Mouse (Mus musculus) Patski (cell line): ENCODE measurements around the gene Pafah2. TPM values are rescaled to one million over a fixed set of nuclear protein-coding genes. Genes with fewer than 3 reads are reported as not detected.

Source experiments
- ATAC-seq: fragments of 100-300 bp; one replicate; pipeline ENCODE4 v1.8.0; 2021
- CTCF ChIA-PET: fragments of 350-600 bp; sonication (Branson Sonifier 250); formaldehyde crosslinking; loops from one replicate; lab custom pipeline; 2022; ENCODE audit warnings: inconsistent platforms; lab: Charles Lee
- POLR2A ChIA-PET: fragments of 350-600 bp; sonication (Branson Sonifier 250); formaldehyde crosslinking; loops from one replicate; lab custom pipeline; 2022; ENCODE audit warnings: antibody characterized with exemption, inconsistent platforms; lab: Charles Lee
- DNase-seq: peaks from one replicate; pipeline ENCODE4 v3.0.0-alpha.2; 2011; ENCODE audit warnings: low read depth, low spot score
- H3K27me3 ChIP-seq: fragments of 371-371 bp; one replicate; pipeline ENCODE4 v1.5.1; 2021
- CTCF ChIP-seq: fragments of 100-300 bp; IDR thresholded peaks from one replicate; pipeline ENCODE4 v1.5.1; 2021
- in situ Hi-C: fragments of 300-500 bp; cut with MboI; formaldehyde crosslinking; loops from 3 replicates; pipeline ENCODE4 v1.11.1; 2018; ENCODE audit warnings: low pct_unique_long_range_greater_than_20kb, mixed read lengths
- polyA plus RNA-seq: library from polyadenylated mRNA; unstranded; gene quantifications from one replicate; pipeline ENCODE4 v1.2.3, GENCODE M21; 2021

Pafah2 gene
- polyA plus RNA-seq = 36.0 TPM

DNA sequence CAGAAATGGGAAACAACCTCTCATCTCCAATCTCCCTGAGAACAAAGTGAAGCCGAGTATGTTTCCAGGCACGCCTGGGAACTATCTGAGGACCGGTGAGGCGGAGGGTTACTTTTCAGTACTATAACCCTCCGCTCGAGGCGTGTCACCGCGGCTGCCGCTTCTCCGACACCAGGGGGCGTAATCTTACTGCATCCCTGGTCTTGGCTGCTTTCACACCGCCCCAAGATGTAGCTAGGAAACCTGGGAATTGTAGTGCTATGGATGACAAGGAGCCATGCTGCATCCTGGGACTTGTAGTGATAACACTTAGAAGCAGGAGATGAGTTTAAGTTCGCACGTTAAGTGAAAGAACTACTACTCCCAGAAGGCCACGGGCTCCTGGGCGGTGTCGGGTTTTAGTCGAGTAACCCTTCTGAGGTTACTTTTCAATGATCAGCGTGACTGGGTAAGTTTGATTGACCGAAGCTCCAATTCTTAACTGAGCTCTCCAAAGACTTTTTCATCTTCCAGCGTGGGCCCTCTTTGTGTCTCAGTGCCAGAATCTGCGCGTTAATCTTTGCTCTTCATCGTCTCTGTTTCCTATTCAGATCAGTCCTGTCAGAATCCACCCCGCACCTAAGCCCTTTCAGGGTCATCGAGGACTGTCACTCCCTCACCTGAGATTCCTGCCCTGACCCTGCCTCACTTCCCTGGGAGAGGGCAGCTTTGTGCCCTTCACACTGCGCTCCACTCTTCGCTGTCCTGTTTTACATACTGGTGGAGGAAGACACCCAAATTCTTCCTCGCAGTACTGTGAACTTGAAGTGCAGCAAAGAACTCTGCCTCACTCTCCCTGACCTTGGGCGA is at the start of gene Pafah2:
TSS of gene Pafah2 (plus strand) at position 344 of the 849 bp plus-strand sequence.
- ATAC-seq (peak; percentile 79), DNase-seq (peak; percentile 93)
- peak; percentile 98 for TF ChIP-seq CTCF
- ChIA-PET POLR2A (no interaction called here), CTCF (interaction anchor here (1.3 to 2.2 kb wide), 4 partner anchors 18 to 81 kb away, joined by 4 to 20 read pairs (median 8); no protein-coding TSS in a partner anchor)
- no peaks in the 10 kb centered on the region for H3K27me3 ChIP-seq
- in situ Hi-C loops = loop anchor here (5.0 kb wide), 1 partner anchor 81 kb away; no protein-coding TSS in a partner anchor

GRCm38 (mm10) chr4:134348078-134348477 is 48.0 kb upstream of the Pafah2 start:
- CTCF ChIA-PET = no interaction called here
- in situ Hi-C loops = no loop called here
- DNase-seq (no peak), ATAC-seq (no peak)
- TF ChIP-seq CTCF = no peak
- no peaks in the 10 kb centered on the region for H3K27me3 ChIP-seq
- POLR2A ChIA-PET = no interaction called here

GRCm38 (mm10) chr4:134348545-134348944 is 47.6 kb upstream of the Pafah2 start:
- no peaks in the 10 kb centered on the region for H3K27me3 ChIP-seq
- TF ChIP-seq CTCF = no peak
- ChIA-PET POLR2A (no interaction called here), CTCF (no interaction called here)
- ATAC-seq (no peak), DNase-seq (no peak)
- in situ Hi-C loops = no loop called here

- DNase-seq = no peak
- ChIA-PET POLR2A (no interaction called here), CTCF (interaction anchor here (2.7 kb wide), 1 partner anchor 57 kb away, joined by 8 read pairs; no protein-coding TSS in a partner anchor)
- TF ChIP-seq CTCF = no peak
- no peak for ATAC-seq
- H3K27me3 ChIP-seq = no peaks in the 10 kb centered on the region
- in situ Hi-C loops = no loop called here
Measured at GRCm38 (mm10) chr4:134349829-134350228, 46.3 kb upstream of the Pafah2 start.

- no peaks in the 10 kb centered on the region for H3K27me3 ChIP-seq
- no peak for TF ChIP-seq CTCF
- ATAC-seq (no peak), DNase-seq (no peak)
- ChIA-PET CTCF (interaction anchor here (2.7 kb wide), 1 partner anchor 58 kb away, joined by 8 read pairs; no protein-coding TSS in a partner anchor), POLR2A (interaction anchor here (0.6 kb wide), 1 partner anchor 144 kb away, joined by 8 read pairs; no protein-coding TSS in a partner anchor)
- in situ Hi-C loops = no loop called here
Measured at GRCm38 (mm10) chr4:134350641-134351040, 45.5 kb upstream of the Pafah2 start.

GRCm38 (mm10) chr4:134351329-134352260 is 44.5 kb upstream of the Pafah2 start:
- no peaks in the 10 kb centered on the region for H3K27me3 ChIP-seq
- in situ Hi-C loops = no loop called here
- ATAC-seq (peak; percentile 47), DNase-seq (peak; percentile 46)
- CTCF ChIA-PET = interaction anchor here (2.7 kb wide), 1 partner anchor 59 kb away, joined by 8 read pairs; no protein-coding TSS in a partner anchor
- POLR2A ChIA-PET = no interaction called here
- TF ChIP-seq CTCF = no peak

- ChIA-PET CTCF (interaction anchor here (2.7 kb wide), 1 partner anchor 59 kb away, joined by 8 read pairs; no protein-coding TSS in a partner anchor), POLR2A (no interaction called here)
- no peak for TF ChIP-seq CTCF
- in situ Hi-C loops = no loop called here
- ATAC-seq (peak; percentile 7), DNase-seq (no peak)
- H3K27me3 ChIP-seq = no peaks in the 10 kb centered on the region
Measured at GRCm38 (mm10) chr4:134352261-134352707, 43.8 kb upstream of the Pafah2 start.

DNA sequence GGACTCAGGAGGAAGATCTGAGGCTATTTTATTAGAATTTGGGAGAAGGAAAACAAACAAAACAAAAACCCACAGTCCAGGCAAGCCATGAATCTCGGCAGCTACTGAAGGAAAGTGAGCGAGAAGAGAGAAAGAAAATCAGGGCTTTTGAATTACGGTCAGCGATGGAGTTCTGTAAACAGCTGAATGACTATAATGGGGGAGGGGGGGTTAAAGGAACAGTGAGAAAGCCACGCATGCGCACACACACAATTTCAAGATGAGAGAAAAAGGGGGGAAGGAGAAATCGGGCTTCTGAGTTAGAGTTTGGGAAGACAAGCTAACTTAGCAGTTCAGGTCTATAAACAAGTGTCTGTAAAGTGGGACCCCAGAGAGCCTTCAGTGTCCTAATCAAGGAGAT is 43.2 kb upstream of the Pafah2 start:
- DNase-seq (no peak), ATAC-seq (no peak)
- ChIA-PET POLR2A (no interaction called here), CTCF (no interaction called here)
- H3K27me3 ChIP-seq = no peaks in the 10 kb centered on the region
- TF ChIP-seq CTCF = no peak
- in situ Hi-C loops = no loop called here

DNA sequence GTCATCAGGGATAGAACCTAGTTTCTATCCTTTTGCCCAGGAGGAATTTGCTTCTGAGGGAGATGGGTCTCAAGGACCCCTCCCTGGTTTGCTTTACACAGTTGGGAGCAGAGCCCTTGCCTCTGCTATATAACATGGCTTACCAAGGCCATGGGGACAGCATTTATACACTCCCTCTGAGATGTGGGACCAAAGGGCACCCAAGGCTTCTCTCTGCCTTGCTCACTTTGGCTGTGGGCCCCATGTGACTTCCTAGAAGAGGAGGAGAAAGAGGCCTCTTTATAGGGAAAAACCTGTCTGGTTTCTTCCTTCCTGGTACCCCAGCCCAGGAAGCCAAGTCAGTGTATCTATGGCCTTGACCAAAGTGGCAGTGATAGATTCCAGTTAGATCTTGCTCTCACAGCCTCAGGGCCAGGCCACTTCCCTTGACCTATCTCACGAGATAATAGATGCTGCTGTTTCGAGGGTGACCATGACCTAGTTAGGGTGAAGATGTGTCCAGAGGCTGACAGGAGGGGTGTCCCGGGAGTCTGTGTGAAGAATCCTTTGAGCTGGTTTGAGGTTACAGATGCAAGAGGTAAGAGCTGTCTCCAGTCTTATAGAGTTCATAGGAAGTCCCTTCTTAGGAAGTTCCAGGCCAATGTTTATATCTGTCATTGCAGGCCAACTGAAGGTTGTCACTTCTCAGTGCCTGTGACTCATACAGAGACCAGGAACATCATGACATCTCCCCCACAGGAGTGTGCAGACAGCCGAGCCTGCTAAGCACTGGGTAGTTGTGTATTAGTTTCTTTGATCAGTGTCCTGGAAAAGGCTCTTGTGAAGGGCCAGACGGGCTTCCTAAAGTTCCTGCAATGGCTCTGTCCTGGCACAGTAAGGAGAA is 42.4 kb upstream of the Pafah2 start:
- ATAC-seq (no peak), DNase-seq (no peak)
- in situ Hi-C loops = no loop called here
- TF ChIP-seq CTCF = no peak
- POLR2A ChIA-PET = no interaction called here
- no peaks in the 10 kb centered on the region for H3K27me3 ChIP-seq
- CTCF ChIA-PET = no interaction called here
